Mouse (Mus musculus) myocyte (in vitro differentiated cells): ENCODE data around the gene Kbtbd13. TPM values are rescaled to one million over a fixed set of nuclear protein-coding genes. Genes with fewer than 3 reads are reported as not detected.

ENCODE experiments used
- H3K27me3 ChIP-seq: one replicate; pipeline ENCODE4 v1.6.1; 2011; ENCODE audit not compliant: control insufficient read depth, insufficient read depth, insufficient read length
- H3K36me3 ChIP-seq: one replicate; pipeline ENCODE4 v1.6.1; 2011; ENCODE audit not compliant: control insufficient read depth, insufficient read depth
- H3K4me2 ChIP-seq: one replicate; pipeline ENCODE4 v1.6.1; 2011; ENCODE audit warnings: low read depth, control low read depth
- H3K4me3 ChIP-seq: one replicate; pipeline ENCODE4 v1.5.1; 2011; ENCODE audit warnings: mild to moderate bottlenecking, control low read depth, moderate library complexity
- H3K79me2 ChIP-seq: one replicate; pipeline ENCODE4 v1.6.1; 2011; ENCODE audit not compliant: control insufficient read depth, insufficient read depth
- H3ac ChIP-seq: one replicate; pipeline ENCODE4 v1.6.1; 2011; ENCODE audit not compliant: control insufficient read depth, insufficient read length
- CEBPB ChIP-seq: IDR thresholded peaks from 2 replicates; pipeline ENCODE4 v1.6.1; 2011; ENCODE audit warnings: mild to moderate bottlenecking, moderate library complexity; ENCODE audit not compliant: poor library complexity, insufficient read depth, severe bottlenecking
- E2F4 ChIP-seq: IDR thresholded peaks from one replicate; pipeline ENCODE4 v1.6.1; 2011; ENCODE audit warnings: mild to moderate bottlenecking, control low read depth, moderate library complexity; ENCODE audit not compliant: insufficient read depth
- MAX ChIP-seq: IDR thresholded peaks from one replicate; pipeline ENCODE4 v1.6.1; 2011; ENCODE audit warnings: low read depth, mild to moderate bottlenecking, control low read depth
- MYOD1 ChIP-seq, 3 experiments: IDR thresholded peaks; one replicate each; pipeline ENCODE4 v1.6.1; 2011; ENCODE audit warnings: control low read depth in 2 of 3, low read depth in 2 of 3, mild to moderate bottlenecking in 2 of 3, moderate library complexity in 1 of 3; ENCODE audit not compliant: insufficient read length in 2 of 3, control insufficient read depth in 1 of 3
- MYOG ChIP-seq, 3 experiments: IDR thresholded peaks; one replicate each; pipeline ENCODE4 v1.6.1; 2011; ENCODE audit warnings: control low read depth in 2 of 3, low read depth in 2 of 3, mild to moderate bottlenecking in 2 of 3; ENCODE audit not compliant: insufficient read length in 2 of 3, control insufficient read depth in 1 of 3, insufficient read depth in 1 of 3
- POLR2A ChIP-seq: IDR thresholded peaks from one replicate; pipeline ENCODE4 v1.6.1; 2011; ENCODE audit warnings: low read depth, mild to moderate bottlenecking, control low read depth, moderate library complexity; ENCODE audit not compliant: insufficient read length
- POLR2AphosphoS2 ChIP-seq: IDR thresholded peaks from one replicate; pipeline ENCODE4 v1.6.1; 2011; ENCODE audit warnings: low read depth, control low read depth; ENCODE audit not compliant: insufficient read length
- REST ChIP-seq: IDR thresholded peaks from one replicate; pipeline ENCODE4 v1.6.1; 2011; ENCODE audit warnings: mild to moderate bottlenecking, control low read depth, moderate library complexity; ENCODE audit not compliant: insufficient read depth, insufficient read length
- SRF ChIP-seq: IDR thresholded peaks from one replicate; pipeline ENCODE4 v1.6.1; 2011; ENCODE audit warnings: low read depth; ENCODE audit not compliant: control insufficient read depth, insufficient read length
- TCF12 ChIP-seq: IDR thresholded peaks from one replicate; pipeline ENCODE4 v1.6.1; 2011; ENCODE audit warnings: mild to moderate bottlenecking, control low read depth; ENCODE audit not compliant: poor library complexity, insufficient read depth, severe bottlenecking
- TCF3 ChIP-seq: IDR thresholded peaks from one replicate; pipeline ENCODE4 v1.6.1; 2011; ENCODE audit warnings: low read depth, control low read depth; ENCODE audit not compliant: insufficient read length
- USF1 ChIP-seq: IDR thresholded peaks from one replicate; pipeline ENCODE4 v1.6.1; 2011; ENCODE audit warnings: low read depth, mild to moderate bottlenecking, control low read depth, moderate library complexity
- polyA plus RNA-seq: library from polyadenylated mRNA; unstranded; fragments of >200 nt; fragmentation: generic; extraction: Trizol; gene quantifications from one replicate; pipeline ENCODE4 v1.2.1, GENCODE M21; 2012; ENCODE audit warnings: missing spikeins

Gene Kbtbd13
- polyA plus RNA-seq, 1 experiment, result 0.31 TPM

DNA sequence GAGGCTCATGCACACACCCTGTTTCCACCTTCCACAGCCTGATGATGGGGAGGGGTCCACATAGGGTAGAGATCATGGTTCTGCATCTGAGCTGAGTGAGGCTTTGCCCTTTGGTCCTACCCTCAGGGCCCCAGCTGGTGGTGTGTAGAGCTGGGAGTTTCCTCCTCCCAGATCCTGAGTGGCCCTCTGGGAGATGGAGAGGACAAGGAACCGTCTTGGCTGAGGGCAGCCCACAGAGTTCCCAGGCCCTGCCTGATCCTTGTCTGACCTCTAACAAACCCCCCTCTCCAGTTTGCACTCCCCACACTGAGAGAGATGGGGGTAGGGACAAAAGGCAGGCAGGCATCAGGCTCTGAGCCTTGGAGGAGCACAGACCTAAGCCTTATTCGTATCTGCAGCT, 2.9 kb upstream of the Kbtbd13 start:
- Histone ChIP-seq H3K4me3 (no peak overlapping the region), H3K36me3 (no peaks in the 10 kb centered on the region), H3ac (no peak overlapping the region), H3K4me2 (no peak overlapping the region), H3K27me3 (peaks cover 19% of the 10 kb centered on the region), H3K79me2 (no peaks in the 10 kb centered on the region)
- TF ChIP-seq TCF3 (no peak), CEBPB (no peak), TCF12 (no peak), MYOG (IDR thresholded peaks at IDR 0.05; ENCODE audit: control insufficient read depth in 1 of 3, insufficient read depth in 1 of 3, insufficient read length in 2 of 3, low read depth in 2 of 3) (no peak)

DNA sequence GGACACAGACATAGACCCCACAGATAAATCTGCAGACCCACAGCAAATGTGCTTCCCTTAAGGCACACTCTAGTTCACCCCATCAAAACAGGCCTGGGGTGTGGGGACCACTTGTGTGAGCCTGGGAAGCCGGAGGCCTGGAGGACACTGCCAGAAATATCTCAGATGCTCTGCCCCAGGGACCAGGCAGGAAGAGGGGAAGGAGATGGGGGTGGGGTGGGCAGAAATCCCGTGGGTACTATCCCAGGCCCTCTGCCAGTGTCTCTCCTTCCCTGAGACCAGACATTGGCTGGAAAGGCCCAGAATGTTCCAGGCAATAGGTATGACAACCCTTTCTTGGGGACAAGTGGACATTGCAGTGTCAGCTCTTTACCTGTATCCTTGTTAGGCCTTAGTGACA, 2.2 kb upstream of the Kbtbd13 start:
- no peak overlapping the region for H3K4me2 ChIP-seq
- H3K79me2 ChIP-seq, result no peaks in the 10 kb centered on the region
- H3ac ChIP-seq, result no peak overlapping the region
- peaks cover 26% of the 10 kb centered on the region for H3K27me3 ChIP-seq
- TF ChIP-seq MYOD1 (IDR thresholded peaks at IDR 0.05; ENCODE audit: control insufficient read depth in 1 of 3, insufficient read length in 2 of 3, low read depth in 2 of 3) (no peak), TCF3 (no peak), REST (no peak), CEBPB (no peak), POLR2A (no peak), E2F4 (no peak), MYOG (IDR thresholded peaks at IDR 0.05; ENCODE audit: control insufficient read depth in 1 of 3, insufficient read depth in 1 of 3, insufficient read length in 2 of 3, low read depth in 2 of 3) (no peak), MAX (no peak), USF1 (no peak), SRF (no peak), POLR2AphosphoS2 (no peak), TCF12 (no peak)
- H3K36me3 ChIP-seq, result no peaks in the 10 kb centered on the region
- H3K4me3 ChIP-seq, result no peak overlapping the region

DNA sequence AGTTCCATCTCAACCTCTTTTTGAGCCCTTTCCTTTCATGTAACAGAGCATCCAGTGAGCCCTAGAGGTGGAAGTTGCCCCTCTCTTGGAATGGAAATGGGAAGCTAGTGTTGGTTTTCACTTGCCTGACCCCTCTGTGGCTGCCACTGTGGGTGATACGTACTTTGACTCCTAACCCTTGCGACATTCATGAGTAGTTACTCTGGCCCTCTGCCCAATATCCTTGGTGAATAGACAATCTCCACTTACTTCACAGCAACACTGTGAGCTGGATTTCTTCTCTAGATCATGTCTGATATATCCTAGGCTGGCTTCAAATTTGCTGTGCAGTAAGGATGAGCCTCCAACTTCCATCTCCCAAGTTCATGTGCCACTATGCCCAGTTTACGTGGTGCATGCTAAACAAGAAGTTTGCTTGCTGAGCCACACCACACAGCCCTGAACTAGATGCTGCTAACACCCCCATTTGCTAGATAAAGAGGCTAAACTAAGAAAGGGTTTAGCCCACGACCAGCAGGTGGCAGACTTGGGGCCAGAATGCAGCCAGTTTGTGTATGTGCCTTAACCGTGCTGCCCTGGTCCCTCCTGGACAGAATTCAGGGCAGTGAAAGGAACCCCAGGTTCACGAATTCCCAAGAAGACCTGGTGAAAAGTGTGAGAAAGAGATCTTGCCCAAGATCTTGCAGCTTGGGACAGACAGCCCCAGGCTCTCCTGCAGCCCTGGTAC, 1.3 kb upstream of the Kbtbd13 start:
- H3K4me2 ChIP-seq, result no peak overlapping the region
- peaks cover 31% of the 10 kb centered on the region for H3K27me3 ChIP-seq
- no peaks in the 10 kb centered on the region for H3K36me3 ChIP-seq
- no peak overlapping the region for H3K4me3 ChIP-seq
- TF ChIP-seq TCF3 (no peak), CEBPB (no peak), MAX (no peak), POLR2AphosphoS2 (no peak), E2F4 (no peak), MYOD1 (IDR thresholded peaks at IDR 0.05; ENCODE audit: control insufficient read depth in 1 of 3, insufficient read length in 2 of 3, low read depth in 2 of 3) (no peak), REST (no peak), MYOG (IDR thresholded peaks at IDR 0.05; ENCODE audit: control insufficient read depth in 1 of 3, insufficient read depth in 1 of 3, insufficient read length in 2 of 3, low read depth in 2 of 3) (no peak), POLR2A (no peak), SRF (no peak), TCF12 (no peak), USF1 (no peak)
- H3K79me2 ChIP-seq, result no peaks in the 10 kb centered on the region
- no peak overlapping the region for H3ac ChIP-seq

DNA sequence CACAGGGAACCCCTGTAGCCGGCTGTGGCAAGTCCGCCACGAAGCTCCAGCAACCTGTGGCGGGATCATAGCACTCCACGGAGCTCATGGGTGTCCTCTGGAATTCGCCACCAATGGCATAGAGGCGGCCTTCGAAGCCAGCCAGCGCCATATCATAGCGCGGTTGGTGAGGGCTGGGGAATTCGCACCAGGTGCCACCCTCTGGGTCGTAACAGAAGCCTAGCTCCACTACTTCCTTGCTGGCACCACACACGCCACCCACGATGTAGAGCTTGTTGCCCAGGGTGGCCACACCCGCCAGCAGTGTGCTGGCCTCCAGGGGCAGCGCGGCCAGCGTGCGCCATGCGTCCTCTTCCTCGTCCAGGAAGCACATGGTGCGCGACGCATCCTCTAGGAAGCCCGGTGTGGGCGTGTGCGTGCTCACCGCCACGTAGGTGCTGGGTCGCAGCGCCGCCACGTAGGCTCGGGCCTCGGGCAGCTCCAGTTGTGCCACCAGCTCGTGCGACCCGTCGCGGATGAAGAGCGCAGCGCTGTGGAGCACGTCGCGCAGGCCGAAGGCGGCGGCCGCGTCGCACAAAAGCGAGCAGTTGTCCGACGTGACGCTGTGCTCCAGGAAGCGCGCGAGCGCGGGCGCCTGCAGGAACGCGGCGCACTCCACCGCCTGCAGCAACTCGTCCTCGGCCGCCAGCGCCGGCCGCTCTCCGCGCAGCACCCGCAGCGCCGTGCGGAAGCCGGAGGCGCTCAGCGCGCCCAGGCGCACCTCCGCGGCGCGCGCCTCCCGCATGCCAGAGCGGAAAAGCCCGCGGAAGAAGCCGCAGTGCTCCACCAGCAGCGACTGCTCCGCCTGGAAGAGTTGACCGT, 470 bp downstream of the Kbtbd13 start:
- TF ChIP-seq TCF12, result no peak
- TF ChIP-seq MYOD1 (IDR thresholded peaks at IDR 0.05; ENCODE audit: control insufficient read depth in 1 of 3, insufficient read length in 2 of 3, low read depth in 2 of 3), result no peak
- TF ChIP-seq USF1, result no peak
- TF ChIP-seq POLR2AphosphoS2, result no peak
- TF ChIP-seq REST, result no peak
- TF ChIP-seq POLR2A, result no peak
- TF ChIP-seq MAX, result no peak
- TF ChIP-seq MYOG (IDR thresholded peaks at IDR 0.05; ENCODE audit: control insufficient read depth in 1 of 3, insufficient read depth in 1 of 3, insufficient read length in 2 of 3, low read depth in 2 of 3), result no peak
- TF ChIP-seq E2F4, result no peak
- TF ChIP-seq SRF, result no peak
- no peak for TF ChIP-seq CEBPB
- Histone ChIP-seq H3K36me3 (no peaks in the 10 kb centered on the region), H3K27me3 (peaks cover 31% of the 10 kb centered on the region), H3K4me3 (no peak overlapping the region), H3K79me2 (no peaks in the 10 kb centered on the region), H3K4me2 (no peak overlapping the region), H3ac (no peak overlapping the region)
